Mouse (Mus musculus) thymus, adult 2 months (tissue): ENCODE measurements around the gene Rasl11a. TPM values are rescaled to one million over a fixed set of nuclear protein-coding genes. Genes with fewer than 3 reads are reported as not detected.
"Not testable (repeated sequence)": the region's sequence is repeated elsewhere in the genome, so short reads cannot be mapped to it uniquely, and the experiment has no call there.

Source experiments
- DNase-seq: peaks from one replicate; pipeline ENCODE4 v3.0.0; 2021
- H3K27ac ChIP-seq: fragments of 200-500 bp; 2 replicates; pipeline ENCODE4 v1.5.1; 2012; ENCODE audit warnings: low read length, control low read depth; ENCODE audit not compliant: control insufficient read depth, insufficient read depth
- H3K27me3 ChIP-seq: fragments of 200-500 bp; 2 replicates; pipeline ENCODE4 v1.6.1; 2012; ENCODE audit warnings: mild to moderate bottlenecking, low read length, moderate library complexity, mixed read lengths; ENCODE audit not compliant: control insufficient read depth, insufficient read depth
- H3K36me3 ChIP-seq: fragments of 200-500 bp; 2 replicates; pipeline ENCODE4 v1.6.1; 2012; ENCODE audit warnings: mild to moderate bottlenecking, low read length, moderate library complexity; ENCODE audit not compliant: control insufficient read depth, insufficient read depth
- H3K4me1 ChIP-seq: fragments of 200-500 bp; replicated peaks from 2 replicates; pipeline ENCODE4 v1.6.1; 2012; ENCODE audit warnings: low read length; ENCODE audit not compliant: control insufficient read depth, insufficient read depth
- H3K4me3 ChIP-seq: fragments of 200-500 bp; 2 replicates; pipeline ENCODE4 v1.5.1; 2012; ENCODE audit warnings: mild to moderate bottlenecking, low read length, control low read depth, moderate library complexity; ENCODE audit not compliant: control insufficient read depth, insufficient read depth
- CTCF ChIP-seq: fragments of 200-500 bp; IDR thresholded peaks from 2 replicates; pipeline ENCODE4 v1.5.1; 2012; ENCODE audit warnings: mild to moderate bottlenecking, control low read depth, low read length, moderate library complexity, borderline replicate concordance; ENCODE audit not compliant: control insufficient read depth, poor library complexity, insufficient read depth; ENCODE audit errors: extremely low read depth
- POLR2A ChIP-seq: fragments of 200-500 bp; IDR thresholded peaks from 2 replicates; pipeline ENCODE4 v1.6.1; 2012; ENCODE audit warnings: mild to moderate bottlenecking, low read length, control low read depth, moderate library complexity; ENCODE audit not compliant: control insufficient read depth, poor library complexity, insufficient read depth; ENCODE audit errors: extremely low read depth
- WGBS: fragments of 180-500 bp; shearing (Covaris S2); methylation state at CpG from one replicate; pipeline ENCODE4 v1.1.7; 2018; 5-methylcytosine and 5-hydroxymethylcytosine counted together
- polyA plus RNA-seq: library from polyadenylated mRNA; depleted of rRNA; stranded (reverse); fragments of >200 nt; gene quantifications from 2 replicates; pipeline ENCODE4 v1.2.3, GENCODE M21; 2012

Gene Rasl11a
- polyA plus RNA-seq, 1 experiment, result 2.5 TPM

- Histone ChIP-seq H3K36me3 (no peaks in the 10 kb centered on the region), H3K4me1 (peaks cover 4% of the 10 kb centered on the region; the same call in 1 of the 2 replicates), H3K4me3 (no peak overlapping the region), H3K27me3 (no peaks in the 10 kb centered on the region), H3K27ac (no peak overlapping the region)
- no peak for DNase-seq
- TF ChIP-seq CTCF, result no peak
- no peak for TF ChIP-seq POLR2A
- 95% methylated on average over 2 of the region's 2 CpGs for WGBS
These were observed 21.4 kb downstream of the Rasl11a start for GRCm38 (mm10) chr5:146866277-146866676.

- H3K4me1 ChIP-seq, result peaks cover 4% of the 10 kb centered on the region; the same call in 1 of the 2 replicates
- no peak overlapping the region for H3K4me3 ChIP-seq
- DNase-seq, result peak; percentile 55
- peak overlapping the region; percentile 39; the same call in 1 of the 2 replicates for H3K27ac ChIP-seq
- WGBS, result 16% methylated on average over 19 of the region's 19 CpGs
- no peaks in the 10 kb centered on the region for H3K27me3 ChIP-seq
- TF ChIP-seq CTCF, result no peak
- TF ChIP-seq POLR2A, result no peak
- no peaks in the 10 kb centered on the region for H3K36me3 ChIP-seq
These were observed 22.5 kb downstream of the Rasl11a start for GRCm38 (mm10) chr5:146867246-146867945.

- WGBS, result 78% methylated on average over 4 of the region's 4 CpGs
- Histone ChIP-seq H3K4me1 (peaks cover 4% of the 10 kb centered on the region; the same call in 1 of the 2 replicates), H3K27ac (no peak overlapping the region)
These were observed 23.1 kb downstream of the Rasl11a start for GRCm38 (mm10) chr5:146867946-146868314.

GRCm38 (mm10) chr5:146872981-146873631 is 28.2 kb downstream of the Rasl11a start:
- no peaks in the 10 kb centered on the region for H3K27me3 ChIP-seq
- TF ChIP-seq POLR2A (no peak), CTCF (no peak)
- 94% methylated on average over 5 of the region's 5 CpGs for WGBS
- no peak for DNase-seq
- H3K36me3 ChIP-seq, result no peaks in the 10 kb centered on the region
- no peaks in the 10 kb centered on the region for H3K4me1 ChIP-seq
- H3K27ac ChIP-seq, result no peak overlapping the region
- H3K4me3 ChIP-seq, result no peak overlapping the region

More at GRCm38 (mm10) chr5:146867946-146868314, 23.1 kb downstream of the Rasl11a start:
- no peaks in the 10 kb centered on the region for H3K36me3 ChIP-seq
- no peaks in the 10 kb centered on the region for H3K27me3 ChIP-seq
- TF ChIP-seq CTCF (no peak), POLR2A (no peak)
- no peak overlapping the region for H3K4me3 ChIP-seq
- DNase-seq, result no peak

- no peak for TF ChIP-seq CTCF
- TF ChIP-seq POLR2A, result no peak
- Histone ChIP-seq H3K4me1 (no peaks in the 10 kb centered on the region), H3K27ac (no peak overlapping the region), H3K27me3 (no peaks in the 10 kb centered on the region), H3K36me3 (no peaks in the 10 kb centered on the region), H3K4me3 (no peak overlapping the region)
- WGBS, result 92% methylated on average over 2 of the region's 2 CpGs
- no peak for DNase-seq
These were observed 31.2 kb downstream of the Rasl11a start for GRCm38 (mm10) chr5:146876024-146876423.

- WGBS, result 60% methylated on average over 6 of the region's 6 CpGs
- not testable (repeated sequence) for H3K4me1 ChIP-seq, H3K4me3 ChIP-seq, H3K36me3 ChIP-seq, H3K27me3 ChIP-seq, H3K27ac ChIP-seq, DNase-seq
These were observed 33.0 kb downstream of the Rasl11a start for GRCm38 (mm10) chr5:146877882-146878281.
